Mouse (Mus musculus): Measurements from ENCODE around the gene Pkd1l1.
A peak's percentile ranks its signal among the peaks of the same experiment; 100 is the strongest.

Pkd1l1 gene

GRCm38 (mm10) chr11:8973166-8973565 is at the start of gene Pkd1l1:
Gene Pkd1l1 (minus strand): TSS chr11:8973266.
- DNase-seq (ENCODE audit: low spot score) = no peak

- no peak for DNase-seq (ENCODE audit: low spot score)
Measured at GRCm38 (mm10) chr11:9020207-9020606, 47.1 kb upstream of the Pkd1l1 start.

DNA sequence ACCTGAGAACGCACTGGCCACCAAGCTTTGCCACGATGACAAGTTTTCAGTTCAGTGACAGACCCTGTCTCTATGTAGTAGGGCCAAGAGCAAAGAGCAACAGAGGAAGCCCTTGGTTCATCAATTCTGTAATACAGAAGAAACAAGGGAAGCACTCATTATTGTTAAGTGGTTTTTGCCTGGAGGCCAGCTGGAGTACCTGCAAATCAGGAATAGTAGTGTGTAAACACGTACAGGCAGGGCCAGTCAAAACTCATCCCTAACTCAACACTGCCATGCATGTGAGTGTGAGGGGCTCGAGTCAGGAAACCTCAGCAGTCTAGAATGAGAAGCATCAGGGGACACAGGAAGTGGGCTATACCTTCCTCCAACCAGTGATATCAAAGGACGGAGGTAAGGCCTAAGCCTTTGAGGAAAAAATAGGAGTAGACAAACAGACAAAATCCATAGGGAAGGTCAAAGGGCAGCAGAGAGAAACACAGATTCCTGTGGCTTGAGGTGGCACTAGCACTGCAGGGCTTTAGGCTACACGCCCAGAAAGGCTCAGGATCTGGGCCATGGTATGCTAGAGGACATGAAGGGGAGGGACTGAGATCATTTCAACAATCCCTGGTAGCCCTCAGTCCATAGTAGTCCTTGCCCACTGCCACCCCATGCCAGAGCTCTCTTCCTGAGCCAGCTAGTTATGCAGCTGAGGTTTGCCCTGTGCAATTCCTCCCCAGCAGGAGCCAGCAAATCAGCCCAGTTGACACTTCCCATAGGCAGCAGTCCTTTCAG is 45.6 kb upstream of the Pkd1l1 start:
- no peak for DNase-seq (ENCODE audit: low spot score)

DNA sequence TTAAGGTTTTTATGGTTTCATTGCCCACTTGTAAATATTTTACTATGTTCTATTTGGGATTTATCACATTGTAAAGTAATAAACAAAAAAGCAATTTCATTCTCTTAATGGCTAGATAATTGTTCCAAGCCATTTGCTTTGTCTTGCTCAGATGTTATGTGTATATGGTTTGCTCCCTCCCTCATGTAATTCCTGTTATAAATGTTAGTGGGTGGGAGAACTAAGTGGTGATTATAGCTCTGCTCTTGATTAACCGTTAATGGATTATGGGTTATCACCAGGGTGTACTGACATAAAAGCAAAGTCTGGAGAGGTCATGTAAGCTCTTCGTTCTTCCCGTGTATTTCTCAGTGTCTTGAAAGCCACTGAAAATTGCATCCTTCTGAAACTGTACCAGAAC is 41.7 kb upstream of the Pkd1l1 start:
- DNase-seq (ENCODE audit: low spot score) = no peak

- DNase-seq (ENCODE audit: low spot score) = no peak
Measured at GRCm38 (mm10) chr11:9011348-9011747, 38.3 kb upstream of the Pkd1l1 start.

DNA sequence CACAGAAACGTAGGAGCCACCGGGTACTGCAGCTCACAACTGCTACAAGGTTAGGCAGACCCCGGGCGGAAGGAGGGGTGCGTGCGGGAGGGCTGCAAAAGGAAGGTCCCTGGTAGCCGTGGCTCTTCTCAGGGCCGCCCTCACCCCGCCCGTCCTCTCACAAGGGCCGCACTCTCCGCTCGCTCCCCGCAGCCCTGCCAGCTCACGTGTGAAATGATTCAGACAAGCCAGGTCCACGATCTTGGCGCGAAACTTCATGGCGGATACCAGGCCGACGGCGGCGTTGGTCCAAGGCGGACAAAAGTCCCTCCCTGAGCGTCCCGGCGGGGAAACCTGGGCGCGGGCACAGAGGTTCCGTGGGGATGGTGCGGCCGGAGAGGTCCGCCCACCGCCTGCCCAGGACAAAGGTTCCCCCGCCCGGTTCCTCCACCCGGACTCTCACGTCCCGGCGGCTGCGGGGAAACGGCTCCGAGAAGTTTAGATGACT is 37.8 kb upstream of the Pkd1l1 start, which contains the start of gene Hus1:
TSS of gene Hus1 (minus strand) at position 339 of the 487 bp plus-strand sequence.
- DNase-seq (ENCODE audit: low spot score) = peak; percentile 82

DNA sequence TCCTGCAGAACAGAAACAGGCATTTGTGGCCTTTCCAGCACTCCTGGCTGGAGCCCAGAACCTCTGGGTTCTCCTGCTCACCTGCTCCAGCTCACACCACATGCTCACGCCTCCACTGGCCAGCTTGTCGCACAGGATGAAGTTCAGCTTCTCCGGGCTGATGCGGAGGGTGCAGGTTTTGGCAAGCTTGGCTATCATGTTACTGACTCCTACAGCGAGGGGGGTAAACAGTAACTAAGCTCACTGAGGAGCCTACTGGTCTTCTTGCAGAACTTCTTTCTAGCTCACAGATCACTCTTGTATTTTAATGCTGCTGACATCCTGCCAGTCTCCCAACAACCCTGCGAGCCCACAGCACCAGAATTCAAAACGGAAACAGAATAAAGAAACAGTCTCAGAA is 37.4 kb upstream of the Pkd1l1 start:
- DNase-seq (ENCODE audit: low spot score) = peak; percentile 42

GRCm38 (mm10) chr11:9008761-9009160 is 35.7 kb upstream of the Pkd1l1 start:
- DNase-seq (ENCODE audit: low spot score) = no peak

- DNase-seq (ENCODE audit: low spot score) = no peak
Measured at GRCm38 (mm10) chr11:8988084-8988483, 15.0 kb upstream of the Pkd1l1 start.

DNA sequence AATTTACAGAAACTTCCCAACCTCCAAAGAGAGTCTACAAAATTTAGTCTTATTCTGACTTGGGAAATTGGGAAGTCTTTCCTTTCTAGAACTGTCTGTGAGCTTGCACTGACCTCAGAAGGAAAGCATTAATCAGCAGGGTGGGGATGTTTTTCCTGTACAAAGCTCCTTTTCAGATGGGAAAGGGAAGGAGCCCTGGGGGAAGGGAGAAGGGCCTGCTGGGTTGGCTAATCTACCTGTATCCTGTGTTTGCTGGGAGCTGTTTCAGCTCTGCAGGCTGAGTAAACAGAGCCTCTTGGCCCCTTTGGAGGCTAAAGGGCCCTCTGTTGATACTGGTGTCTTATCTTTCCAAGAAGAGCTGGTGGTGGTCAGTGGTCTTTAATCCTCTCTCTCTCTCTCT is 13.0 kb upstream of the Pkd1l1 start:
- no peak for DNase-seq (ENCODE audit: low spot score)

DNA sequence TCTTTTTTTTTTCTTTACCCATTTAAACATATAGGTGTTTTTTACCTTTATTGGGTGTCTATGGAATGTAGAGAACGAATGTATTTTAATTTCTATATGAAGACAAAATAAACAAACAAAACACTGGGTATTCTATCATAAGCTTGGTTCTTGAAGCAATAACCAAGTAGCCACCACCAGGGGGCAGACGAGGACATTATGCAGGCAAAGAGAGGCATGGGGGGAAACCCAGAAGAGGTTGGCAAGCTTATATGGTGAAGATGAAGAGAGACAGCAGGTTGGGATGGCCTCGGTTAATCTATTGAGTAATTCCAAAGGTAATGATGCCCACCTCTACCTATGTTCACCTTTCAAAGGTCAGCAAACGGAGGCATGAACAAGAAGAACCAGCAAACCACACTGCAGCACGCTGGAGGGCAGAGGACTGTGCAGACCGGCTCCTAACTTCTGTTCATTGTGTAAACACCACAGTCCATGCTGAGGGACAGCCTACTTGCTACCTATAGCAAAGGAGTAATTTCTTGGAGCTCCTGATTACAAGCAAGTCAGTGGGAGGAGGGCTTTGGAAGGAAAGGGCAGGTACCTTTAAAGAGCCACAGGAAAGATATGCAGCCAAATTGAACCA is 10.3 kb upstream of the Pkd1l1 start:
- peak; percentile 62 for DNase-seq (ENCODE audit: low spot score)

- no peak for DNase-seq (ENCODE audit: low spot score)
Measured at GRCm38 (mm10) chr11:8978154-8978553, 5.1 kb upstream of the Pkd1l1 start.

GRCm38 (mm10) chr11:8972093-8972492 is 973 bp downstream of the Pkd1l1 start:
- no peak for DNase-seq (ENCODE audit: low spot score)

GRCm38 (mm10) chr11:8970509-8970908 is 2.6 kb downstream of the Pkd1l1 start:
- DNase-seq (ENCODE audit: low spot score) = peak; percentile 70

- DNase-seq (ENCODE audit: low spot score) = peak; percentile 40
Measured at GRCm38 (mm10) chr11:8968094-8968493, 5.0 kb downstream of the Pkd1l1 start.

- DNase-seq (ENCODE audit: low spot score) = no peak
Measured at GRCm38 (mm10) chr11:8958572-8958971, 14.5 kb downstream of the Pkd1l1 start.

GRCm38 (mm10) chr11:8958108-8958507 is 15.0 kb downstream of the Pkd1l1 start:
- no peak for DNase-seq (ENCODE audit: low spot score)

GRCm38 (mm10) chr11:8957023-8957422 is 16.0 kb downstream of the Pkd1l1 start:
- no peak for DNase-seq (ENCODE audit: low spot score)

DNA sequence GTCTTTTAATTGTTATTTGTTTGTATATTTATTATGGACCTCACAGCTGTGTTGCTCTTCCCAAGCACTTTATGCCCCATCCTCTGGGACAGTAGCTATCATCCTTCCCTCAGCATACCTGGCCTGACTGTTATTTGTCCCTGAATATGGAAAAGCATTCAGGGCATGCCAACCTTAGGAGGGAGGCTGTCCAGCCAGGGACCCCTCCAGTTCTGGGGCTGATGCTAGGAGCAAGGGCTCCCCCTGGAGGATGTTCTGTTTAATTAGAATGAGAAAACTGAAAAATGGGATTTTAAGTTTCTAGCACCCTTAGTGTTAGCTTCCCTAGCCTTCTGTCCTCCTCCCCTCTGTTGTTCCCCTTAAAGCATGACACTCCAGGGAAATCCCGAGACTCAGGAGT is 17.4 kb downstream of the Pkd1l1 start:
- no peak for DNase-seq (ENCODE audit: low spot score)

GRCm38 (mm10) chr11:8949765-8950430 is 23.2 kb downstream of the Pkd1l1 start:
- DNase-seq (ENCODE audit: low spot score) = no peak

- no peak for DNase-seq (ENCODE audit: low spot score)
Measured at GRCm38 (mm10) chr11:8948871-8949270, 24.2 kb downstream of the Pkd1l1 start.

- peak; percentile 17 for DNase-seq (ENCODE audit: low spot score)
Measured at GRCm38 (mm10) chr11:8944114-8944513, 29.0 kb downstream of the Pkd1l1 start.

DNA sequence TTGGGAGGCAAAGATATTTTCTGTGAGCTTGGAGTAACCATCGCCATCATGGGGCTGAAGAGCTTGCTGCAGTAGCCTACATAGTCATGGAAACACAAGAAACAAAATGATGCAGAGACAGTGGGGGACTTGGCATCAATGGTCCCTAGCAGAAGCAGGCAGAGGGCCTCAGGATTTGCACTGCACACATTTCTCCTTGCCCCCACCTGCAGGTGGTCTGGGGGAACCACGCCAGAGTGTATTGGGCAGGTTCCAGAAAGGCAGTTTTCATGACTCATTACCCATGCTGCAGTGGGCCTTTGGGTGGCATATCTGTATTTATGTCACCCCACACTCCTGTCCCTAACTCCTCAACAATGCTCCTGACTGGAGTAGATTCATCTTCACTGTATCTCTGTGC is 30.6 kb downstream of the Pkd1l1 start:
- no peak for DNase-seq (ENCODE audit: low spot score)

Measured in c-Kit-positive CD71-positive TER-119-positive erythroid progenitor cells, embryonic 14.5 days (primary cell).